Comparison of ENCODE assay signal across 24 mouse cellular contexts in the genomic region with DNA sequence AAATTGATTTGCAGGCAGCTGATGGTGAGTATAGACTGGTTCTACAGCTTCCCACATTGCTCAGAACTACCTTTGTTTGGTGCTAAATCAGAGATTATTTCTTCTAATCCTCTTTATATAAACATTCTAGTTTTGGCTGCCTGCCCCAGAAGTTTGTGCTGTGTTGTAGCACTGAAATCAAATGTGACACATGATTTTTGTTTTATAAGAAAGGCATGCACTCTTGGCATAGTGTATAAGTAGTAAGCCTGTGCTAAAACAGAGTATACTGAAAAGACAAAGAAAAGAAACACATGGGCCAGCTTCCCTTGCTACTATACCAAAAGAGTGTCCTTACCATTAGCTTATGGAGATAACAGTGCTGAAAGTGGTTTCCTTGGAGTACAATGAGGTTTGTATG.
"Had no signal": no experiment of that assay in that cellular context is flagged by ENCODE, and none has a peak within 500 bp of the region (broad histone marks: within the 10 kb centered on the region; RNA-seq: fewer than 3 reads in every experiment).

No protein-coding gene starts in this region.

- H3K36me3 ChIP-seq: heart, embryonic 13.5 days; heart, embryonic 15.5 days; hindbrain, embryonic 13.5 days; kidney, embryonic 15.5 days; limb, embryonic 13.5 days; limb, embryonic 15.5 days had no signal

- ATAC-seq: hindbrain, embryonic 16.5 days; intestine, embryonic 16.5 days had no signal

- H3K4me2 ChIP-seq: heart, embryonic 11.5 days; heart, embryonic 13.5 days; heart, embryonic 15.5 days; hindbrain, embryonic 13.5 days; kidney, embryonic 15.5 days; limb, embryonic 13.5 days; limb, embryonic 15.5 days had no signal

- H3K9ac ChIP-seq: heart, embryonic 13.5 days; heart, embryonic 15.5 days; hindbrain, embryonic 13.5 days; kidney, embryonic 15.5 days; limb, embryonic 13.5 days; limb, embryonic 15.5 days had no signal

- H3K9me3 ChIP-seq: heart, embryonic 13.5 days; heart, embryonic 15.5 days; hindbrain, embryonic 13.5 days; kidney, embryonic 15.5 days; limb, embryonic 13.5 days; limb, embryonic 15.5 days had no signal

- H3K4me1 ChIP-seq: heart, embryonic 13.5 days; heart, embryonic 15.5 days; hindbrain, embryonic 13.5 days; kidney, embryonic 15.5 days; limb, embryonic 13.5 days; limb, embryonic 15.5 days had no signal

- H3K27me3 ChIP-seq: heart, embryonic 13.5 days; heart, embryonic 15.5 days; hindbrain, embryonic 13.5 days; kidney, embryonic 15.5 days; limb, embryonic 13.5 days; limb, embryonic 15.5 days had no signal

- DNase-seq: gastrocnemius, postnatal 14 days; gastrocnemius, postnatal 36 days; heart, adult 11 months; heart, adult 2 months; heart, postnatal 14 days; heart, postnatal 36 days; kidney, adult 11 months; kidney, adult 2 months; kidney, adult 9 months; kidney, postnatal 14 days; kidney, postnatal 36 days; layer of hippocampus, adult 9-11 months; layer of hippocampus, postnatal 36 days; left cerebral cortex, postnatal 4 days had no signal

- H3K27ac ChIP-seq: heart, adult 2 months; heart, embryonic 13.5 days; heart, embryonic 15.5 days; hindbrain, embryonic 13.5 days; kidney, embryonic 15.5 days; kidney, postnatal 0 days; limb, embryonic 13.5 days; limb, embryonic 15.5 days had no signal

- H3K4me3 ChIP-seq: heart, adult 2 months; heart, embryonic 13.5 days; heart, embryonic 15.5 days; hindbrain, embryonic 13.5 days; kidney, embryonic 15.5 days; limb, embryonic 13.5 days; limb, embryonic 15.5 days had no signal
